Mouse (Mus musculus) CH12.LX (cell line): ENCODE measurements at regions not wholly inside any gene's neighbourhood (a gene's known extent, or its start where the extent isn't known, plus 50 kb on each side); places are given as distances from the start of the nearest gene placed in this dataset.

Source experiments
- CTCF ChIP-seq, 2 experiments: IDR thresholded peaks in 1 of 2; conservative IDR thresholded peaks in 1 of 2; 2 replicates each; pipeline ENCODE4 v1.5.1; 2011 to 2012; ENCODE audit warnings: low read depth in 2 of 2, low read length in 2 of 2, improper control_type of control experiment in 1 of 2, inconsistent platforms in 1 of 2, mild to moderate bottlenecking in 1 of 2, moderate library complexity in 1 of 2
- HCFC1 ChIP-seq: IDR thresholded peaks from 2 replicates; pipeline ENCODE4 v1.6.1; 2012; ENCODE audit warnings: low read depth, mild to moderate bottlenecking, inconsistent platforms, low read length, improper control_type of control experiment
- IRF4 ChIP-seq: IDR thresholded peaks from 2 replicates; pipeline ENCODE4 v1.6.1; 2014; ENCODE audit warnings: low read depth, mild to moderate bottlenecking, inconsistent platforms, low read length, improper control_type of control experiment
- MAFK ChIP-seq: IDR thresholded peaks from 2 replicates; pipeline ENCODE4 v1.6.1; 2011; ENCODE audit warnings: low read length, improper control_type of control experiment; ENCODE audit not compliant: insufficient replicate concordance
- MAX ChIP-seq: IDR thresholded peaks from 2 replicates; pipeline ENCODE4 v1.6.1; 2011; ENCODE audit warnings: low read length, improper control_type of control experiment
- POLR2A ChIP-seq: IDR thresholded peaks from 2 replicates; pipeline ENCODE4 v1.6.1; 2011; ENCODE audit warnings: low read depth, mild to moderate bottlenecking, improper control_type of control experiment, low read length
- ZC3H11A ChIP-seq: IDR thresholded peaks from 2 replicates; pipeline ENCODE4 v1.6.1; 2012; ENCODE audit warnings: low read depth, mild to moderate bottlenecking, inconsistent platforms, low read length, improper control_type of control experiment

- TF ChIP-seq CTCF (conservative IDR thresholded peaks at IDR 0.05 in 1 of 2, IDR thresholded peaks at IDR 0.05 in 1 of 2; ENCODE audit: low read depth in 2 of 2, low read length in 2 of 2), result no peak
- TF ChIP-seq HCFC1, result no peak
- no peak for TF ChIP-seq MAFK
- TF ChIP-seq ZC3H11A, result no peak
- TF ChIP-seq POLR2A, result no peak
- no peak for TF ChIP-seq IRF4
- no peak for TF ChIP-seq MAX
Measured at GRCm38 (mm10) chr8:4839087-4839486, 59.7 kb upstream of the Shcbp1 start.
